Mouse (Mus musculus) ovary, adult 18-20 months (tissue): ENCODE measurements around the gene Rasal2.

Experiments used
- DNase-seq: peaks from one replicate; pipeline ENCODE4 v3.0.0; 2022; ENCODE audit warnings: low spot score, mixed read lengths

Rasal2 gene

GRCm38 (mm10) chr1:157412454-157413369, at the start of gene Rasal2:
Gene Rasal2 (minus strand): TSS chr1:157412595.
- peak; percentile 94 for DNase-seq

DNA sequence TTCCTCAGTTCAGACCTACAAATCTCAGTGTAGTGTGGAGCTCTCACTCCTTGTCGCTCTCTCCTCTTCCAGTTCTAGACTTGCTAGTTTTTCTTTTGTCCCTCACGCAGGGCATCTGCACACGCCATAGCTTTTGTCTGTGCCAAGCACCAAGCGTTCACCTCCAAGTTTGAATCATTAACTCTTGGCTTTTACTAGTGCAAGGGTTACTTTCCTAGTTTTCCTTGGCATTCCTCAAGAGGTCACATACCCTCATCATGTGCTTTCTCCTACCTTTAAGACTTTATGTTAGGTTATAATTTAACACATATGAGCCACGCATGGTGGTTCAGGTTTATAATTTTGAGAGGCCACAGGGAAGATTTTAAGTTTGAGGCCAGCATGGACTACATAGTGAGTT, 48.9 kb upstream of the Rasal2 start:
- DNase-seq = no peak

GRCm38 (mm10) chr1:157459904-157460303, 47.5 kb upstream of the Rasal2 start:
- no peak for DNase-seq

GRCm38 (mm10) chr1:157458421-157459208, 46.2 kb upstream of the Rasal2 start, which contains the start of gene Cryzl2:
Gene Cryzl2 (plus strand): TSS chr1:157458577.
- DNase-seq = peak; percentile 71

- no peak for DNase-seq
Observed at GRCm38 (mm10) chr1:157457789-157458188, 45.4 kb upstream of the Rasal2 start.

GRCm38 (mm10) chr1:157454876-157455275, 42.5 kb upstream of the Rasal2 start:
- no peak for DNase-seq

DNA sequence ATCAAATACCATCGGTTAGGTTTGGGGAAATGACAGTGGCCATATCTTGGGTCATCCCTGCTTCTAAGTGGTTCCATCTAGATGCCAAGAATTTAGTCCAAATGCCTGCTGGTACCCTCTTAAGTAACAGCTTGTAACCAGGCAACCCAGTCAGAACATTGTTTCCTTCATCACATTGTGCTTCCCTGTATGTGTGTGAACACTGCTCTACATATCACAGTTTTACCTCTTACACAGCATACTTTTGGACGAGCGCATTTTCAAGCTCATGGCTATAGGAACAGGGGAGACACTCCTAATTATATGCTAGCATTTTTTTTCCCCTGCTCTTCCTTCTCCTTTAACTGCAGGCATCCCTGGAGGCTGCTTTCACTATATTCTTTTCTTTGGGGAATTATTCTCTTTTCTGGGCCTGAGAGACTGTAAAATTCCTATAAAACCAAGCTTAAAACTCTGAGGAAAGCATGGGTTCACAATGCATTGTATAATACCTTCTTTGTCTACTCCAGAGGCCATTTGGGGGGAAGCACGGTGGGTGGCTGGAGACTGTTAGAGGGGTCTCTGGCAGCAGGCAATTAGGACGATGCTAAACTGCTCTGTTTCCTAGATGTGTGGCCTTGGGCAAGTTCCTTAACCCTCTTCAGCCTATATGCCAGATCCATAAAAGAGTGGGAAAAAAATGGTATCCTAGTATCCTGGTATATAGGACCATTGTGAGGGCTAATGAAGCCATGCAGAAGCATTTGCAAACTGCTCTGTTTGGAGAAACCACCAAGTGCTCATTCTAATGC, 40.6 kb upstream of the Rasal2 start:
- DNase-seq = no peak

GRCm38 (mm10) chr1:157452284-157452683, 39.9 kb upstream of the Rasal2 start:
- DNase-seq = no peak

GRCm38 (mm10) chr1:157449981-157450636, 37.7 kb upstream of the Rasal2 start:
- peak; percentile 12 for DNase-seq

GRCm38 (mm10) chr1:157449532-157449931, 37.1 kb upstream of the Rasal2 start:
- DNase-seq = no peak

- no peak for DNase-seq
Observed at GRCm38 (mm10) chr1:157448805-157449188, 36.4 kb upstream of the Rasal2 start.

- no peak for DNase-seq
Observed at GRCm38 (mm10) chr1:157448164-157448804, 35.9 kb upstream of the Rasal2 start.

- no peak for DNase-seq
Observed at GRCm38 (mm10) chr1:157447142-157447541, 34.7 kb upstream of the Rasal2 start.

DNA sequence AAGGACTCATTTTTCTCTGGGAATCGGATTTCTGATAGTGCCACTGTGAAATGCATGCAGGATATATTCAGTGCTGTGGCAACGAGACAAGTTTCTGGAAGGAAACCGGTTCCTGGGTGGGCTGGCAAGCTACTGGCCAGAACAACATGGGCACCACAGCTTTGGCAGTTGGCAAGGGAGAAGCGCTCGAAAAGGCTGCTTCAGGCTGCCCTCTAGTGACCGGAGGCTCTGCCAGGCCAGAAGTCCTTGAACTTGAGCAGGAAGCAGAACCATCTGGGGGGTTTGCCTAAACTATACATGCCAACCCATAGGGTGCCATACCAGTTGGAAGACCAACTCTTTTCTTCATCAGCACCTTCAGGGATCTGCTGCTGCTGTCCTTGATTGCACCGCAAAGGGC, 33.9 kb upstream of the Rasal2 start:
- DNase-seq = peak; percentile 46

DNA sequence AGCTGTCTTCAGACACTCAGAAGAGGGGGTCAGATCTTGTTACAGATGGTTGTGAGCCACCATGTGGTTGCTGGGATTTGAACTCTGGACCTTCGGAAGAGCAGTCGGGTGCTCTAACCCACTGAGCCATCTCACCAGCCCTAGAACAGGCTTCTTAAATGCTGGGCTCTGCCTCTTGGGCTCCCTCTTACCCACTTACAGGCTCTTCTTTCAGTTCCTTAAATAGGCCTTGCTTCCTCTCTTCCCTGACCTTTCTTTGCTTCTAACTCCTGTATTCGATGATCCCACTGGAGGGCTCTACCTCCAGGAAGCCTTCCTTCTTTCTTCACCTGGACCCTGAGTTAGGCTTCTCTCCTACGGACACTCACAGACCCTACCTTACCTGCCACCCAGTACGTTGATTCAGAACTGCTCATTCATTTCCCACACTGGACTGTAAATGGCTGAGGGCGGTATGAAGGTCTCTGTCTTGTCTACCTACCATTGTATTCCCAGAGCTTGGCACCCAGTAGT, 33.1 kb upstream of the Rasal2 start:
- DNase-seq = no peak

DNA sequence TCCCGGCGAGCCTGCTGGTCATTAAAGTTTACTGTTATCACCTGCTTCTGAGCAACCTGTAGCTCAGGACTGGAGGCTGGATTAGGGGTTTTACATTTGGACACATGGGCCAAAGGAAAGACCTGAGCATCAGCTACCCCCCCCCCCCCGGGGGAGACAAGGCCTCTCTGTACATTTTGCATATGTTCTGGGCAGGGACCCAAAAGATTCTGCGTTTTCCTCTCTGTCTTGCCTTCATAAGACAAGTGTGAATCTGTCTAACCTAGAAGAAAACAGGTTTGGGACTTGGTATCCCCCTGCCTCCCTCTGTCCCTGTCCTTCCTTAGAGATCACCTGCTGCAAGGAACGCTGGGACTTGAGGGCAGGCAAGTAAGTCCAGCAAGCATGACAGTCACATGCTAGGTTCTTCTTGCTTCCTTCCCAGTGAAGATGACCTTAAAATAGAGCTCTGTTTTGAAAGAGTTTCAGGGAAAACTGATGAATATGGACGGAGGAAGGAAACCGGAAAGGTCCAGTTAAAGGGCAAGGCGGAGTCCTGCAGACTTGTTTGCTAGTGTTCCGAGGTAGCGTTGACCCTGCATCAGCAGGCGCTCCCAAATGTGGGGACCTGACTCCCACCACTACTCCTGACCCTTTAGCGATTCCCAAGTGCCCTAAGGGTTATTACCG, 32.4 kb upstream of the Rasal2 start:
- DNase-seq = no peak

DNA sequence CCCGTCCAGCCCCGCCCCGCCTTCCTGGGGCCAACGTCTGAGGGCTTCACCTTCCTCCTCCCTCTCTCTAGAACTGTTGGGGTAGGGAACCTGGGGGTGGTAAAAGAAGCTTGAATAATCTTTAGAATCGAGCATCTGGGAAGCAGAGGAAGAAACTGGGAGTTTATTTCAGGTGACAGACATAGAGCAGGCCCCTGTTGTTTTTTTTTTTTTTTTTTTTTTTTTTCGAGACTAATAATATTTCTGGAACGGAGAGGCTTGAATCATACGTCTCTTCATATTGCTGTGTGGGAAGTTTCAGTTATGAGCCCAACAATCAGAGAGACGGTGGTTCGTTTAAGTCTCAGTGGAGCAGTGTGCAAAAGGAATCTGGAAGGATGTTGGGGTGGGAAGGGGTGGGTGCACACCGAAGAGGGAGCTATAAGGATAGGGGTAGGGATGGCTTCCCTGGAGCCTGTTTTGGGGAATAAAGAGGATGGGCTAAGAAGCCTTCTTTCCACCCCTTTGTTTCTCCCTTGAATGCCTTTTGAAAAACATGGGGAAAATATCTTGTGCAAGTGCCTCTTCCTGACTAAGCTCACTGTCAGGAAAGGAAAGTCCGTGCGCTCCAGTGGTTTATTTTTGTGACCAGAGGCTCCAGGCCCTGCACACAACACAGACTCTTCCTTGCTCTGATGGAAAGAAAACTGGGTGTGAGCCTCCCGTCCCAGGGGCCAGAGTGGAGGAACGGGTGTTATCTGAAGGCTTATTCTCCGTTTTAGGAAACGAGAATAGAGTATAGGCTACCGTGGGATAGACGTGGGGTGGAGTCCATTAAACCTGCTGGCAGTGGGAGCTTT, 31.5 kb upstream of the Rasal2 start:
- DNase-seq = no peak

DNA sequence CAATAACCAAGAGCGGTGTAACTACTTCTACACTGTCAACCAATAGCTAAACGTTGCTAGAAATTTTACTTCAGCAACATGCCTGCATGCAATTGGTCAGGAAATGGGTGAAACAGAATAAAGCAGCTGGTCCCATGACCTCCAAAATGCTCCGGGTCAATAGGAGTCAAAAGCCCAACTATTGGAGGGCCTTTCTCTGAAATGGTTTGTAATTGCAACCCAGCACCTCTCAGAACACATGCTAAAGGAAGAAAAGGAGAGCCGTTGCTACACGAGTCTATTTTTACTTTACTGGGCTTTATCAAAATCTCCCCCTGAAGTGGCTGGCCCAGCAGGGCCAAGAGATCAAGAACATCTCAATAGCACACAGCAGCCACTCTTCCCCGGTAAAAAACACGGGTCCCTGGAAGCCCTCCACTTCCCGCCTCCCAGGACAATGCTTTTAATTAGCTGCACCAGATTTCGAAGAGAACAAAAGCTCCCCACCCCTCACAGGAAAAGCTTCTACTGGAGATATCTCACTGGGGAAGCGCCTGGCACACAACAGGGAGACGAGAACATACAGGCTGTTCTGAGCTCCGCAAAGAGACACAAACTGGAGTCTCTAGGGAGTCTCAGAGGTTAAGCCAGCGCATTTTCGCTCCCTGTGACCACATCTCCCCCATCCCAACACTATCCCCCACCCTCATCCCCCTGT, 30.8 kb upstream of the Rasal2 start:
- no peak for DNase-seq
